Mouse (Mus musculus): Measurements from ENCODE around the gene Gm17655.
"Not testable (repeated sequence)": the region's sequence is repeated elsewhere in the genome, so short reads cannot be mapped to it uniquely, and the experiment has no call there.

The Gm17655 gene

GRCm38 (mm10) chr5:110072413-110072812 lies at the start of gene Gm17655:
Gene Gm17655 (minus strand): TSS chr5:110072513.
- not testable (repeated sequence) for DNase-seq (ENCODE audit: low read depth, low spot score)

- peak; percentile 96 for DNase-seq (ENCODE audit: low read depth, low spot score)
These were observed 37.7 kb upstream of the Gm17655 start, which contains the start of gene Zfp605 for GRCm38 (mm10) chr5:110109991-110110441. Gene Zfp605 (plus strand): TSS chr5:110110092.

- DNase-seq (ENCODE audit: low read depth, low spot score): no peak
These were observed 36.0 kb upstream of the Gm17655 start for GRCm38 (mm10) chr5:110108305-110108628.

- DNase-seq (ENCODE audit: low read depth, low spot score): peak; percentile 99
These were observed 35.4 kb upstream of the Gm17655 start, which contains the start of gene Gtpbp6 for GRCm38 (mm10) chr5:110107581-110108304. Gene Gtpbp6 (minus strand): TSS chr5:110108197.

GRCm38 (mm10) chr5:110106901-110107564 lies 34.7 kb upstream of the Gm17655 start:
- no peak for DNase-seq (ENCODE audit: low read depth, low spot score)

- no peak for DNase-seq (ENCODE audit: low read depth, low spot score)
These were observed 34.0 kb upstream of the Gm17655 start for GRCm38 (mm10) chr5:110106140-110106871.

GRCm38 (mm10) chr5:110104616-110105380 lies 32.5 kb upstream of the Gm17655 start:
- DNase-seq (ENCODE audit: low read depth, low spot score): peak; percentile 88

- peak; percentile 59 for DNase-seq (ENCODE audit: low read depth, low spot score)
These were observed 31.7 kb upstream of the Gm17655 start for GRCm38 (mm10) chr5:110103901-110104615.

GRCm38 (mm10) chr5:110102853-110103625 lies 30.7 kb upstream of the Gm17655 start:
- peak; percentile 31 for DNase-seq (ENCODE audit: low read depth, low spot score)

GRCm38 (mm10) chr5:110102429-110102828 lies 30.1 kb upstream of the Gm17655 start:
- peak; percentile 14 for DNase-seq (ENCODE audit: low read depth, low spot score)

GRCm38 (mm10) chr5:110101716-110102347 lies 29.5 kb upstream of the Gm17655 start:
- peak; percentile 49 for DNase-seq (ENCODE audit: low read depth, low spot score)

GRCm38 (mm10) chr5:110100921-110101631 lies 28.8 kb upstream of the Gm17655 start:
- peak; percentile 39 for DNase-seq (ENCODE audit: low read depth, low spot score)

GRCm38 (mm10) chr5:110099656-110100580 lies 27.6 kb upstream of the Gm17655 start, which contains the start of gene Plcxd1:
Gene Plcxd1 (plus strand): TSS chr5:110099969.
- DNase-seq (ENCODE audit: low read depth, low spot score): peak; percentile 78

GRCm38 (mm10) chr5:110098991-110099477 lies 26.7 kb upstream of the Gm17655 start:
- DNase-seq (ENCODE audit: low read depth, low spot score): peak; percentile 94

GRCm38 (mm10) chr5:110094847-110095213 lies 22.5 kb upstream of the Gm17655 start:
- no peak for DNase-seq (ENCODE audit: low read depth, low spot score)

- DNase-seq (ENCODE audit: low read depth, low spot score): peak; percentile 96
These were observed 21.9 kb upstream of the Gm17655 start, which contains the start of gene Gm35315 for GRCm38 (mm10) chr5:110094030-110094846. Gene Gm35315 (minus strand): TSS chr5:110094420.

- DNase-seq (ENCODE audit: low read depth, low spot score): no peak
These were observed 19.2 kb upstream of the Gm17655 start for GRCm38 (mm10) chr5:110091546-110091945.

All from R1 (cell line).